Mouse (Mus musculus) CD8-positive naive resting alpha-beta T cell, adult 2 months (primary cell): Measurements from ENCODE around the gene Atic.

ENCODE experiments used
- DNase-seq, 2 experiments: peaks; one replicate each; pipeline ENCODE4 v3.0.0; 2022; ENCODE audit warnings: low read depth in 2 of 2, low spot score in 2 of 2

Gene Atic

DNA sequence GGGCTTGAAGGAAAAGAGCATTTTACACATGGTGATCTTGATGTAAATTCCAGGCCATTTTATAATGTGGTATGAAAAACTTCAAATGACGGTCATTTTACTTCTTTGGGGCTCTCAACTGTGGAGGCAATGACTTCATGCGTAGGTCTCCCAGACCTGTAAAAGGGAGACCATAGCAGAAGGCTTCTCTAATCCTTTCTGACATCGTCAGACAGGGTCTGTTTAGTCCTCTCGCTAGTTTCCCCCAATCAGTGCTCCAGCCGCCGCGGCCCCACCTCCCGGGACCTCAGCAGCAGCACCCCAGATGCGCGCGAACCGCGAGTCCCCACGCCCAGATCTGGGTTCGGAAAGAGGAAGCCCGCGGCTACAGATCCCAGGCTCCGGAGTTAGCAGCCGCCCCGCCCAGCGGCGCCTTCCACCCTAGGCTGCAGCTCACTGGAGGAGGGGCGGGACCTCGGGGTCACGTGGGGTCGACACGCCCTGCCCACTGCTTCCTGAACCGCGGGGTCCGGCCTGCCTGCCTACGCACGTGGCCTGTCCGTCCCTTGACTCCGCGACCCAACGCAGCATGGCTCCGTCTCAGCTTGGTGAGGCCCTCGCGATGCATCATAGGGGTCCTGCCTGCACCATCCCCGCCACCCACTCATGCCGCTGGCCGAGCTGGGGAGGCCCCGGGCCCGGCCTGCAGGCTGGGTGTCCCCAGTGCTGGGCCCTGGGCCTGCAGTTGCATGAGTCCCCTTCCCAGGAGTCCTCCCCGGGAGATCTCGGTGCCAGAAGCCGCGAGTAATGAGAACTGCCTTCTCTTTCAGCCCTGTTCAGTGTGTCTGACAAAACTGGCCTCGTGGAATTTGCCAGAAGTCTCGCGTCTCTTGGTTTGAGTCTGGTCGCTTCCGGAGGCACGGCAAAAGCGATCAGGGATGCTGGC lies at the start of gene Atic:
Gene Atic, plus strand, starts transcription at position 463 of the 925 bp plus-strand sequence.
- DNase-seq = peak; percentile 76 to 79

DNA sequence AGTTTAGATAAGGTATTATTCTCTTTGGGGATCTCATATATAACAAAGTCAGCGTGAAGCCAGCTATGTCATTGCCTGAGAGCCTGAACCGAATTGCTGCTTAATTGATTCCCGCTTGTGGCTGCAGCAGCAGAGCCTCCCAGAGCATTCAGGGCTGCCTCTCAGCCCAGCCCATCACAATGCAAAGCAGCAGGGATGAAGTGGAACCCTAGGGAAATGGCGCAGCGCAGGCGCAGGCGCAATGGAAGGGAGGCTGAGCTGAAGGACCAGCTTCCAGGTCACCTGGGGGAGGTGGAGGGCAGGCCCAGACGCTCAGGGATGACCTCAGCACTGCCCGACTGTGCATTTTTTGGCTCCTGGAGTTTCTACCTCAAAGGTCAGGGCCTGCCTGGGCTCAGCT lies 49.7 kb upstream of the Atic start:
- no peak for DNase-seq

DNA sequence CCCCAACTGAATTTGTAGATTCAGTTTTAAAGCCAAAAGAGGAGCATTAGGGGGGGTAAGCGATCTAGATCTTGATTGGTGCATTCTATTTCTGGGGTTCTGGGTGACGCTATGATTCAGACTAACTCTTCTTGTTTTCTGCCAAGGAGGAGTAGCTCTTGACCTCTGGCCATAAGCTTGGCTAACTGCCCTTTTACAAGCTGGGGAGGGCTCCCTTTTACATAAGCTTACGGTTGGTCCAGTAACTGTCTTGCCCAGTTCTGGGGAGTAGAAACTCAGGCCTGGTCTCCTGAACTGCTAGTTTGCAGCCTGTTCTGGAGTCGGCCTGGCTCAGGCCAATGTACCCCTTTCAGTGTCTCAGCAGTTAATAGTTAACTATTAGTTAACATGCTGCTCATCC lies 41.9 kb upstream of the Atic start:
- DNase-seq = no peak

DNA sequence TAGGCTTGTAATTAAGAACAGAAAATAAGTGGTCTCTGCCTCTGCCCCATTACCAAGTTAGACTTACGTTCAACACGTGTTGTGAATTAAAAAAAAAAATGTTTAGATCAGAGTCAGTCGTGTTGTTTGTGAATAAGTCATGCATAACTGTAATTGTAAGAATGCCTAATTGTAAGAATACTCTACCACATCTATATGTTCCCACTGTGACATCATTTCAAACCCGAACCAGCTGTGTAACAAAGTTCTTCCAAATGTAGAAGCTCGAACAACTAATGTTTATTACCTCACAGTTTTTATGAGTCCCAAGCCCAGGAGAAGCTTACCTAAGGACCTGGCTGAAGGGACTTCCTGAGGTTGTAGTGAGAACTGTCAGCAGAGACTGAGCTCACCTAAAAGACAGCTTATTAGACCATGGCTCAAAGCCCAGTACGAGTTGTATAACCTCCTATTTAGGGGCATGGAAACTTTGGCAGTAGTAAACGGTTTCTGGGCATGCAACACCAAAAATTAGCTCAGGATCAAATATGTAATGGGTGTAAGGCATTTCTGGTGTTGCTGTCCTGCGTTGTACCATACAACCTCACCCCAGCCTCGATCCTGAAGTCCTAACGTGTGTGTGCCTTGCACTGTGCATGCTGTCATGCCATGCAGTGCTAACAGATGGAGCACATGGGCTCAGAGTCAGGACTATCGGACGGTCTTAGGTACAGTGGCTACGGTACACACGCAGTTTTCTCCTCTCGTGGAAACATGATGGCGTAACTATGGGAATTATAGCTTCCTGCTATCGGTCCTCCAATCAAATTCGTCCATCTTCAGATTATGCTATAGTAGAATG lies 27.9 kb upstream of the Atic start:
- no peak for DNase-seq

DNA sequence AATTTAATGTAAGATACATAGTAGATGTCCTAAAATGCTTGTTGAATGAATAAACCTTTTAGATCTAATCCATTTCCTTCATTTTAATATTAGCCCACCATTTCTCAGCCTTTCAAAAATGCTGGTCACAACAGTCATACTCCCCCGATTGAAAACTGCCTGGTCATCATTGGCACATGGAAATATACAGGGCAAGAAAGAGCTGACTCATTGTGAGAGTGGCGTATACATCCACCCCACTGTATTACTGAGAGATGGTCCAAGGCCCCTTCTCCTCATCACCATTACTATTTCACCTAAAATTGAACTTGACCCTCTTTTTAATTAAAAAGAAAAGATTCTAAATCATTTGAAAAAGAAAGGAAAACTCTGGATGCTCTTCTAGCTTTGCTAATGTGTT lies 26.2 kb upstream of the Atic start:
- DNase-seq = no peak

DNA sequence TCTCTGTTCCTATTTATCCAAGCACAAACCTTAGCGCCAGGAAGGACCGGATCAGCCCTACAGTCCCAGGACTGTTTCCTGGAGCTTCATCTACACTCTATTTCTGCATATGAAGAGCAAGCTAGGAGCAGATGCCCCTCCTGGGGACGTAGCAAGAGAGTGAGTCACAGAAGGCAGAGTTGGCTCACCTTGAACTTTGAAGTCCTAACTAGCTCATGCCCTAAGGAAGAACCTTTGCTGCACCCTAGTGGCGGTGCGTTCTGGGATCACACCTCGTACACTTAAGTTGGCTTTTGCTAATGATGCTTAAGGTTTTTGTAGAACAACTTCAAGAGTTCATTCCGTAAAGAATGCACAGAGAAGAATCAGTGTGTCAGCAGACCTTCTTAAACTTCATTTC lies 25.3 kb upstream of the Atic start:
- no peak for DNase-seq

DNA sequence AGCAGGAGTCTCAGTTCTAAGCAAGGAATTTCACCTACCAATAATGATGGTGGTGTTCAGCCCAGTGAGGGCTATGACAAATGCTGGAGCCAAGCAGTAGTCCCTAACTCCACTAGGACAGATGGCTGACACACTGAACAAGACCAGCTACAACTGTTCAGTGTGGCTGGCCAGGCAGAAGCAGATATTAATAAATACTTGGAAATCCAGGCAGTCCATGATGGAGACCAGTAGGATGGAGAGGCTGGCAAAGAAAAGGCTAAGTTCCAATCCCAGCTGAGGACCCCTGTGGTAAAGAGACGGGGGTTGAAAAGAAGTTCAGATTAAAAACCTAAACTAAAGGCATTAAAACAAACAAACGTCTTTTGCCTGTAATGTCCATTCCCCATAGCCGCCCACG lies 17.3 kb upstream of the Atic start:
- no peak for DNase-seq

DNA sequence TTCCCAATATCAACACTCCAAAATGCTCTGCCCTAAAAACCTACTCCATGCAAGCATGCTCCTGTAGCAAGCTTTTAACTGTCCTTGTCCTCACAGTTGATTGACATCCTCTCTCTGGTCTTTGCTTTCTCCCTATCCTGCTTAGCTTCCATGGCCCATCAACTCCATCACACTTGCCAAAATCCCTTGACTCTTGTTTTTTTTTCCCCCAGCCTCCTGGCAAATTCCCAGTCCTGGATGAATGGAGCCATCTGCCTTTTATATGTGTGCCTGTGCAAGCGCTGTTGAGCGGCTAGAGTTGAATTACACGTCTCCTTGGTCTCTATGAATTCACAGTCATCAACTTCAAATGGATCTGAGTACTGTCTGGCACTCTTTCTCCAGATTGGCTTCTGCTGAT lies 16.5 kb upstream of the Atic start:
- DNase-seq = no peak

DNA sequence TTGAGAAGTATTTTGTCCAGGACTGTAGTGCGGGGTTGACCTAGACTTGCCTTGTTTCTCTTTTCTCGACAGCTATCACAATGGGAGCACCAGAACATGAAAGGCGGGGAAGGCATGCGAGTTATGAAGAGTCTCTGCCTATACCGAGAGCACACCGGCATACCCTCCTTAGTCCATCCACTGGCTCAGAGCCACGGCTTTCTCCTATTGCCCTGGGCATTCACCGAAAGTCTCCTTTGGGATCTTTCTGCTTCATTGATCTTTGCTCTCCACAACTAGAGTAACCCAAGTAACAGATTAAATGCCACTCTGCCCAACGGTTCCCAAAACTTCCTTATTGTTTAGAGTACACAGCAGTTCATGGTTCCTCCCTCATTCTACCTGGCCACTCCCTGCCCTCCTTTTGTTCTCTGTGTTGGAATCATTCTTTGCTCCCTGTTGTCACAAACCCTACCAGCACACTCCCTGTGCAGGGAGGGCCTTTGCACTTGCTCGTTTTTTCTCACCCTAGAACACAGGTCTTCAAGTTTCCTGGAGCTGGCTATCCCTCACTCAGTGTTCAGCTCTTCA lies 6.2 kb upstream of the Atic start:
- no peak for DNase-seq

DNA sequence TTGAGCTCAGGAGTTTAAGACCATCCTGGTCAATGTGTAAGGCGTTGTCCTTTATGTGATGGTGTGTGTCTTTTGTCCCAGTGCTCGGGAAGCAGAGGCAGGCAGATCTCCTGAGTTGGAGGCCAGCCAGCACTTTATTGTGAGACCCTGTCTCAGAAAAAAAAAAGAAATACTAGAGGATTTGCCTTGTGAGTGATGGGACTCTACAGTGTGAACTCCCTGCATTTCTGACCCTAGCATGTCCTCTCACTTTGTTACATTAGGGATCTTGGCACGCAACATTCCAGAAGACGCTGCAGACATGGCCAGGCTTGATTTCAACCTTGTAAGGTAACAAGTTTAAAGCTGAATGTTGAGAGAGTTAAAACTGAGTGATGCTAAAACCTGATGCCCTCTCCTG lies 3.7 kb downstream of the Atic start:
- no peak for DNase-seq

DNA sequence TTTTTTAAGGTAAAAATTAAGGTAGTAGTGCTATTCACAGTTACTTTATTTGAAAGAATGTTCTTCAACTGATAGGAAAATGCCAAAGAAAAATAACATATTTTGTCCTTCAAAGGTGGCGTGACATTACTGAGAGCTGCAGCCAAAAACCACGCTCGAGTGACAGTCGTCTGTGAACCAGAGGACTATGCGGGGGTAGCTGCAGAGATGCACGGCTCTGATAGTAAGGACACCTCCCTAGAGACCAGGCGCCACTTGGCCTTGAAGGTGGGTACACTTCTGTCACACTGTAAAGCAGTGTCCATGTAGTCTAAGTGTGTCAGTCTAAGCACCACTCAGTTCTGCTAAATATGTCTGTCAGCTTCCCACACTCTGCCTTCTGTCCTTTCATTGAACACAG lies 7.3 kb downstream of the Atic start:
- no peak for DNase-seq

DNA sequence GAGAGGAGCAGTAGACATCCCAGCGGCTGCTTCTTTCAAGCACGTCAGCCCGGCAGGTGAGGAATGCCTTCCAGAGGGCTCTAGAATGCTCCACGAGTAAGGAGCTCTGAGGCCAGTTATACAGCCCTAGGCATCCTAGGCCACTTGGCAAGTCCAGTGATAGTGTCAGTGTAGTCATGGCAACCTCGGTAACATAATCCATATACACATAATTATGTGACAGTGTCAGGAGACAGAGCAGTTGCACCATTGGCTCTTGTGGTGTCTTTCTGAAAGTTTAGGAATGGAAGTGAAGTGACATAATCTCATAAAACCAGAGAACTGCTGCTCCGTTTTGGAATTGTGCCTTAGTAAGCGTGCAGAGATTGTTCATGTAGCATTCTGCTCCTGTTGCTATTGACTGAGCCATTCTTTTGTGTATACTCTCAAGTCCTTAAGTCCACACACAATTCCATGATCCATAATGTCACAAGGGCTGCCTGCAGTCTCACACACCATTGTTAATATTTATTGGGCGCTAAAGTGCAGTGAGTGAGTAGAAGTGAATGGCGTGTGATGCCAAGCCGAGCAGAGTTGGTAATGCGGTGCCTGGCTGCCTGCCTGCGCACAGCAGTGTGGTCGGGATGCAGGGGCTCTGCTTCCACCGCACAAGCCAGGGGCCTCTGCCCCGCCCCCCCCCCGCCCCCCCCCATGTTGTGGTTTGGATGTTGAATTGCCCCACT lies 11.1 kb downstream of the Atic start:
- DNase-seq = no peak

DNA sequence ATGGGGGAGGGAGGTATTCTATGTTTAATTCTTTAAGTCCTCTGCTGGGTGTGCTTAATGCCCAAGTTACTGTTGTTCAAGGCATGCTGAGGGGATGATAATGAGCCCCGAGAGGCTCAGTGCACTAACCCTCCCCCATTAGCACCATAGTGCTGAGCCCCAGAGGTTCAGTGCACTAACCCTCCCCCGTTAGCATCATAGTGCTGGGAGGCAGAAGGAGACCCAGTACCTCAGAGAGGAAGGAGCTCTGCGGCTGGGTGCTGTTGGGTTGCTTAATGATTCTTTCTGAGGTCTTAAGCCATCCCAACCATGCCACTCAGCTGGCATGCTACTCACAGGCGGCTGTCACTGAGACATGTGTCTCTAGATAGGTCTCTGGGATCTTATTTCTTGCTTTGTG lies 13.2 kb downstream of the Atic start:
- no peak for DNase-seq

DNA sequence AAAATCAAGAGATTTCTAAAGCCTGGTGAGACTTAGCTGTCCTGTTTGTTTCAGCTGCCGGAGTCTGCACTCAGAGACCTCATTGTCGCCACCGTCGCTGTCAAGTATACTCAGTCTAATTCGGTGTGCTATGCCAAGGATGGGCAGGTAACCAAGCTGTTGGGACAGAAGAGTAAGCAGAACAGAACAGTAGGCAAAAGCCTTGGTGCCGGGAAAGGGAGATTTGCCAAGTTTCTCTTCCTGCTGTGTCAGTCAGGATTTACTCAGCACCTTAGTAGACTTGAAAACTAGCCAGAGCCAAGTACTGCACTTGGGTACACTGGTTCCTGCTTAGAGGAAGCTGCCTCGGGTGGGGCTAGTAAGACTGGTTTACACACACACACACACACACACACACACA lies 19.0 kb downstream of the Atic start:
- DNase-seq = no peak

DNA sequence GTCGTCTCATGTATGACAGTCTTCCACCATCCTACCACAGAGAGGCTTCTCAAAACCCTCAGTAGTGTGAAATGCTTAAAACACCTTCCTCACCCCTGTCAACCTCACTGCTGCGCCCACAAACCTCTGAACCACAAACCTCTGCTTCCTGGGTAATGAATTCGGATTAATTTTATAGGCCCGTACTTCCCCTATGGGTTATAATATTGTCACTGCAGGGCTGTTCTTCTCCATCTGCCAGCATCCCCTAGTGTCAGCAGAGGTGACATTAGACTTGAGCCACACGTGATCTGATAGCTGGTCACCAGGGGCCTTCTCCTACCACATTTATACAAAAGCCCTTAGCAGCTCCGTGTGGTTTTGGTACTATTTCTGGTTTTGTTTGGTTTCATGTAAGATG lies 19.9 kb downstream of the Atic start:
- no peak for DNase-seq

DNA sequence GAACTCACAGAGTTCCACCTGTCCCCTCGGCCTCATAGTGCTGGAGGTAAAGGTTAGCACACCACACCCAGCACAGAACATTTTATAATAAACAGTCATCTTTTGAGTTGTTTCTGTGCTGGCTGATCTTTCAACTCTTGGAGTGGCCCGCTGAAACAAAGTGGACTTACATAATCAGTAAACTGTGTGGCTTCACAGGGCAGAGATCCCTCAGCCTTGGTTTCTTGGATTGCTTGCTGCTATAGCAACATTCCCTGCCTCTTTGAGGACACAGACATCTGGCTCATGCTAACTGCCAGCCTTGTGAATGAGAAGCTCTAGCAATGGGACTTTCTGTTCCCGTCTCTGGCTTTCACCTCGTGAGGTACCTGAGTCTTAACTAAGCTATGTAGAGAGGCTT lies 22.6 kb downstream of the Atic start:
- DNase-seq = no peak

DNA sequence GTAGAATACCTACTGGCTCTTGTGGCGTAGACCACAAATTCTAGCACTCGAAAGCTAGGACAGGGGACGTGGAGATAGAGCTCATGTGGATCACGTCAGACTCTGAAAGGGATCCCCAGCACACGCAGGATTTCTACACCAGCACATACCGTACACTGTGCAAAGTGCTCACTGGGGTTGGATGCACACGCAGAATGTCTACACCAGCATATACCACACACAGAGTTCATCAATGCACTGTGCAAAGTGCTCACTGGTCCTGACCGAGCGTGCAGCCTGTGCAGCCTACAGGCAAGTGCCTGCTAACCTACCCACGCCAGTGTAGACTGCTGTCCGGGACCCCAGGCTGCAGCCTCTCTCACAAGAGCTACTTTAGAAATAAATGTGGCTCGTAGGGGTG lies 23.5 kb downstream of the Atic start:
- DNase-seq = no peak

DNA sequence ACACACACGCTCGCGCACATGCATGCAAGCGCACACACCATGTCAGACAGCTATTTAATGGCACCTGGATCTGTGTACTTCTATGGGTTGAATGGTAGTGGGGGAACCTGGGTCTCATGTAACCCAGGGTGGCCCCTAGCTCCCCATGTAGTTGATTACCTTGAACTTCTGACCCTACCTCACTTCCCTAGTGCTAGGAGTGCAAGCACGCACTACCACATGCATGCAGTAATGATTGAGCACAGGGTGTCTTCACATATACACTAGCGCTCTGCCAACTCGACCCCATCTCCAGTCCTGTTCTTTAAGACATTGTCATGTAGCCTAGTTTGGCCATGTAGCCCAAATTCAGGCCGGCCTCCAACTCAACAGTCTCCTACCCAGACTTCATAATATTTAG lies 26.4 kb downstream of the Atic start:
- DNase-seq = no peak

DNA sequence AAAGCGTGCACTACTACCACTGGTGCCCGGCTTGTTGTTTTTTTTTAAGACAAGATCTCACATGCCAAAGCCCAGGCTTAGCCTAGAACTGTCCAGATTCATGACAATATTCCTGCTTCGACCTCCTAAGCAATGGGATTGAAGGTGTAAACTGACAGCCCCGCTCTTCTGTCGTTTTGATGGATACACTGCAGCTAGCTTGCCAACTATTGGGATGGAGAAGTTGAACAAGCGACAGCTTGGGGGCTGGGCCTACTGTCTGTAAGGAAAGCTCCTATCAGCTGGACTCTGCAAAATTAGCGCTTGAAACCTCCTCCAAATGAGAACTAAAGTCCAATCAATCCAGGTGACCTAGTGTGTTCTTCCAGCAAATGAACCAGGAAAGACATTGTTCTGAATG lies 26.9 kb downstream of the Atic start:
- DNase-seq = no peak

DNA sequence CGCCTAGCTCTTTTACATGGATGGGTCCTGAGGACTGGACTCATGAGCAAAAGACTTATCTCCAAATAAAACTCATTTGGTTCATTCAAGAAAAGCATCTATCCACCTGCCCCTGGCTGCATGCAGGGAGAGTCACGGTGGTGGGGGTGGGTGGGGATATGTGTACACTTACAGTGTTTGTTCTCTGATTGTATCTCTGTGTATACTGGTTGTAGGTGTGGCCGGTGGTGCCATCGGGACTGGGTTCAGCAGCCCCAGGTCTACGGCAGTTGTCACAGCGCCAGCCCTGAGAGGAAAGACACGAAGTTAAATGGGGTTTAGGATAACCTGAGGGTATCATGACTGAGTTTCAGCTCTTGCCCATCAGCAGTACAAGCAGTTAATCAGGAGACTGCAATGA lies 29.7 kb downstream of the Atic start:
- no peak for DNase-seq

DNA sequence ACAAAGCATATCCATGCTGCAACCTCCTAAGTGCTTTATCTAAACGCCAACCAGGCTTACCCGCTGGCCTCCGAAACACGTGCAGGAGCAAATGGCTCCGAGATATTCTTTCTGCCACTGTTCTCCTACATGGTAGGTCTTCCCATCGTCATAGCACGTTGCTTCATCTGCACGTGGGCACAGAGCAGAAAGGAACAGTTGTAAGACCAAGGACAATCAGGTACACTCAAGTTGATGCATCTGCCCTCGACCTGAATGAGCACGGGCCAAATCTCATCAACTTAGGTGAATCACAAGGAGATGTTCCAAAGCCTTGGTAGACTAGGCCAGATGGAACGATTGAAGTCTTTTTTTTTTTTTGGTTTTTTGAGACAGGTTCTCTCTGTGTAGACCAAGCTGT lies 33.1 kb downstream of the Atic start:
- DNase-seq = no peak
